Mouse (Mus musculus) lung, postnatal 36 days (tissue): ENCODE results near the gene Chst10.
A peak's percentile ranks its signal among the peaks of the same experiment; 100 is the strongest.

Experiments
- DNase-seq: peaks from one replicate; pipeline ENCODE4 v3.0.0; 2022; ENCODE audit warnings: mixed read lengths

The Chst10 gene

GRCm38 (mm10) chr1:38864341-38864740 lies 33.6 kb downstream of the Chst10 start:
- no peak for DNase-seq

DNA sequence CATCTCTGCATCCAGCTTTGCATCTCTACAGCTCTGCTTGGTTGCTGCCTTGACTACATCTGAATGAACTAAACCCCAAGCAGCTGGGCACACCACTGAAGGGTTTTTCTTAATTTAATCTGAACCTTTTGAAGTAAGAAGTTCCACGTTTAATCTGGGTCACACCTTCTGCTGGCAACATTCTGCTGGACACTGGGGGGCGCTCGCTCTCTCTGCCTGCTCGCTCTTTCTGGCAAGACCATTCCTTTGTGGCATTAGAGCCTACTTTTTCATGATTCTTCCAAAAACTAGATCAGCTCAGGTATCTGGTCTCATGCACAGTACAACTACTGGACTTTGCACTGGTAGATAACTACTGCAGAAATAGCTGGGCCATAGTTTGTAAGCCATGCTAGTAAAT lies 35.7 kb downstream of the Chst10 start:
- DNase-seq = peak; percentile 4

GRCm38 (mm10) chr1:38860867-38861524 lies 37.0 kb downstream of the Chst10 start:
- no peak for DNase-seq

DNA sequence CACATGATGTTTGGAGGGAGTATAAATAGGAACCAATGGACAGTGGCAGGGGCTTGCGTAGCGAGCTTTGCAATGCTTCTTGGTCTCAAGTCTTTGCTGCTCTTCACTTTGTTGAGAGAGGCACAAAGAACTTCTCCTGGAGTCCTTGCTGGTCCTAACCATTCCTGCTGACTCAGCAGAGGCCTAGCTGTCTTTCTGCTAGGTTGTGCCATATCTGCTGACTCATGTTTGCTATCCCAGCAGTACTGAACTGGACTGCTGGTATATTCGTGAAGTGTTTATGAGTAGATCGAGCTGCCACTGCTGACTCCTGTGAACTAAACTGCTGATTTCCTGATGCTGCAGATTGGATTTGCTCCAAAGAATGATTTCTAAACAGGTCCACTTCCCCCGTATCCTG lies 37.8 kb downstream of the Chst10 start:
- no peak for DNase-seq

- peak; percentile 29 for DNase-seq
Observed at GRCm38 (mm10) chr1:38856196-38856595, 41.8 kb downstream of the Chst10 start.

- DNase-seq = no peak
Observed at GRCm38 (mm10) chr1:38852250-38852649, 45.7 kb downstream of the Chst10 start.

DNA sequence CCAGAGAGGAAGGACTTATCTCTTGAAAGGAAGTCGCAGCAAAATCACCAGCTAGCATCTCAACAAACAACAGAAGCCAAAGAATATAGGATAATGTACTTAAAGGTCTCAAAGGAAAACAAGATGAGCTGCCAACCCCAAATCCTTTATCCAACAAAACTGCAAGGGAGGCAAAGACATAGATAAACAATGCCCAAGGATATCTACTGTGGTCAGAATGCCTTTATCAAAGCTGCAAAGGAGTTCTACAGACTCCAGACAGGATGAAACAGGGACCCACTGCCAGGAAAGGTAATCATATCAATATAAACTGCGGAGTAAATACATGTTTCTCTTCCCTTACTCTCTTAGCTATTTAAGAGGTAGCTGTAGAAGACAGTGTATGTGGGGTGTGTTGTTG lies 47.3 kb downstream of the Chst10 start:
- DNase-seq = no peak

GRCm38 (mm10) chr1:38848451-38849289 lies 49.3 kb downstream of the Chst10 start:
- no peak for DNase-seq

DNA sequence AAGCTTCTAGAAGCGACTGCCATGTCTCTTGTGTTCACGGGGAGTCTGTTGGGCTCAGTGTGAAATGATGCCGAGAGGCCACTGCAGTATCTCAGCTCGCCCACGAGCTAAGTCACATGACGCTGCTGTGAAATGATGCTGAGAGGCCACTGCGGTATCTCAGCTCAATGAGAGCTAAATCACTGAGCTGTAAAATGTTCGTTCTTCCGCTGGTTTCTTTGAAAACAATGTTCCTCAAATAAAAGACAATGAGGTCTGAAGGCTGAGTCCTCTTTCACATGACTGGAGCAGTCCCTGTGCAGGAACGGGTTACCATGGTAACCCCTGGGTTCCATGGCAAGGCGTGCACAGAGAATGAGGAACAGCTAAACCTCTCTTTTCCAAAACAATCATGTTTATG lies 50.0 kb downstream of the Chst10 start:
- no peak for DNase-seq

- DNase-seq = no peak
Observed at GRCm38 (mm10) chr1:38843275-38843674, 54.7 kb downstream of the Chst10 start.

DNA sequence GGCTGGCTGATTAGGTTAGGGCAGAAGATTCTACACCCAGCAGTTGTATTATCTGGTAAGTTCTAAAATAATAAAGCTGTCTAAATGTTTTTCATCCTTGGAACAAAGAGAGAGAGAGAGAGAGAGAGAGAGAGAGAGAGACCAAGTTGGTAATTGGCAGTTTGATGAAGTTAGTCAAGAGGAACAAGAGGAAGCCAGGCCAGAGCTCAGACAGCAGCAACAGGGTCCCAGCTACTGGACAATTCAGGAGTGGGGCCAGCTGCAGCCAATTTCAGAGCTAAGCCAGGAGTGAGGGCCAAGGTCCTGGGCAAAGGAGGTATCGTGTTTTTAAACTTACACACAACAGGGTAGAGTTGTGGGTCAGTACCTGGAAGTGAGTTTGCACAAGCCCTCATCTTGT lies 55.1 kb downstream of the Chst10 start:
- no peak for DNase-seq

- DNase-seq = no peak
Observed at GRCm38 (mm10) chr1:38839944-38840343, 58.0 kb downstream of the Chst10 start.

GRCm38 (mm10) chr1:38836477-38836872 lies 61.5 kb downstream of the Chst10 start, which contains the start of gene Lonrf2:
Gene Lonrf2 (minus strand): TSS chr1:38836711.
- DNase-seq = no peak

- no peak for DNase-seq
Observed at GRCm38 (mm10) chr1:38835568-38836476, 62.1 kb downstream of the Chst10 start.

- DNase-seq = no peak
Observed at GRCm38 (mm10) chr1:38834899-38835298, 63.1 kb downstream of the Chst10 start.

GRCm38 (mm10) chr1:38824926-38825325 lies 73.0 kb downstream of the Chst10 start:
- no peak for DNase-seq

DNA sequence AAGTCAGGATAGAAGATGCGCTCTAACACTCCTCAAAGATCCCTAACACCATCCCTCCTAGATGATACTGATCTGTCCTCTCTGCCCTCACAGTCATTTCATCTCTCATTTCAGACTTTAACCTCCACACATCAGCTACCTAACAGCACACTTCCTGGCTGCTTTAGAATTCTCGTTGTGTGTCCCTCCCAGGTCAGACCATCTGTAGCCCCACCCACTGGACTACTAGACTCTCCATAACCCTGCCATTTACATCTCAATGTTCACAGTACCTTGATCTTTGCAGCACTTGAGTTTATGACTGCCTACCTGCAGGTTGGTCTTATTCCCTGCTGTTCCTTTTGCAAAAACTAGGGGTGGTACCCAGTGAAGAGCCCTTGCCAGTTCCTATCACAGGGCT lies 74.1 kb downstream of the Chst10 start:
- no peak for DNase-seq

DNA sequence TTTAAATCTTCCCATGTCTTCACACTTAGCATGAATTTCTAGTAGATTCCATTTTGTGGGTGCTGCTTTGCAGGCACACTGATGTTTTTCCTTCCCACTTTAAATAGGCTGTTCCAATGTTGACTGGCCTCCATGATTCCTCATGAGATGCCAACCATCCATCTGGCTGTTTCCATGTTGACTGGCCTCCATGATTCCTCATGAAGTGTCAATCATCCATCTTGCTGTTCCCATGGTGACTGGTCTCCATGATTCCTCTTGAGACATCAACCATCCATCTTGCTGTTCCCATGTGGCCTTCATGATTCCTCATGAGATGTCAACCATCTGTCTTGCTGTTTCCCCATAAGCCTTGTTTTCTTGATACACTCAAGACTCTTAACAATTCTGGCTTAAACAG lies 78.3 kb downstream of the Chst10 start:
- DNase-seq = no peak

- DNase-seq = no peak
Observed at GRCm38 (mm10) chr1:38817671-38818070, 80.3 kb downstream of the Chst10 start.

DNA sequence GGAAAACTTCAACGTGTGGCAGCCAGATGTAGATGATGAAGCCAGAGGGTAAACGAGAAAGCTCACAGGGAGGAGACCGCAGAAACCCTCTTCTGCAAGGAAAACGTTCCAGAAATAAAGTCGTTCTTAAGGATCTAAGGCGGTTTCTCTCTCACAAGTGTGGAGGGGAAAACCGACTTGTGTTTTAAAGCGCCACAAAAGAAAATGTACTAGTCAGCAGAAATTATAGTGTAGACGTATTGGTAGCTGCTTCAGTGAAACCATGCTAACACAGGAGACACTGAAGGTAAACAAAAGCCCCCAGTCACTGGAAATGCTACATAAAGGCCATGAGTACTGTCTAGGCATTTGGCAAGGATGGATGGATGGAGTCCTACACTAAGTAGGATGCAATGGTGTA lies 80.7 kb downstream of the Chst10 start:
- no peak for DNase-seq

- no peak for DNase-seq
Observed at GRCm38 (mm10) chr1:38816306-38816705, 81.7 kb downstream of the Chst10 start.
